Mouse (Mus musculus) bone marrow, adult 2 months (tissue): ENCODE results near the gene Cit.

ENCODE experiments used
- CTCF ChIP-seq: fragments of 200-500 bp; IDR thresholded peaks from 2 replicates; pipeline ENCODE4 v1.5.1; 2011; ENCODE audit warnings: low read length, control low read depth; ENCODE audit not compliant: control insufficient read depth, insufficient read depth
- POLR2A ChIP-seq: fragments of 200-500 bp; IDR thresholded peaks from 2 replicates; pipeline ENCODE4 v1.6.1; 2011; ENCODE audit warnings: low read depth, mild to moderate bottlenecking, control low read depth, low read length, borderline replicate concordance; ENCODE audit not compliant: control insufficient read depth

DNA sequence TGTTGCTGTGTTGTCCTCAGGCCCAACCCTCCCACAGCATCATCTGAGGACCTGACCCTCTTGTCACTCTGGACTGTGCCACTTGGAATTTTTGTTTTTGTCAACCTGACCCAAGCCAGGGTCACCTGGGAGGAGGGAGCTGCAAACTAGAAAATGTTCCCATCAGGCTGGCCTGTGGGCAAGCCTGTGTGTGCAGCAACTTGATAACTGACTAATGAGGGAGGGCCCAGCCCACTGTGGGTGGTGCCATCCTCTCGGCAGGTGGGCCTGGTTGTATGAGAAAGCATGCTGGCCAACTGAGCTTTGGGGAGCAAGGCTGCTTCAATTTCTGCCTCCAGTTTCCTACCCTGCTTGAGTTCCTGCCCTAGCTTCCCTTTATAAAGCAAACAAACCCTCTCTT is 113.3 kb downstream of the Cit start:
- no peak for TF ChIP-seq CTCF
- TF ChIP-seq POLR2A, result no peak
